Mouse (Mus musculus): ENCODE data around the gene Rtl9.

- TF ChIP-seq CTCF (IDR thresholded peaks at IDR 0.05; ENCODE audit: extremely low read depth, insufficient read depth, insufficient read length, insufficient replicate concordance): peak; percentile 83
- no peak for TF ChIP-seq POLR2A (IDR thresholded peaks at IDR 0.05; ENCODE audit: low read depth, low read length)
Observed at GRCm38 (mm10) chrX:143058829-143059228, 40.6 kb upstream of the Rtl9 start.
